Mouse (Mus musculus): ENCODE measurements around the gene Eif4g1. TPM values are rescaled to one million over a fixed set of nuclear protein-coding genes. Genes with fewer than 3 reads are reported as not detected.

Gene Eif4g1
- polyA plus RNA-seq, 1 experiment from 2014 or later: 177 TPM

Other genes with a start within 250 kb of the Eif4g1 start
- 67.0 and 74.1 TPM in 2 replicates for gene Abcc5, start 241.9 kb upstream of the Eif4g1 start, polyA plus RNA-seq (2015; fragmentation: Nextera tagmentation; extraction: Ambion mirVana)
- gene Eif2b5, start 169.5 kb upstream of the Eif4g1 start, polyA plus RNA-seq (2015; fragmentation: Nextera tagmentation; extraction: Ambion mirVana): 92.9 and 95.2 TPM in 2 replicates
- gene Dvl3, start 151.3 kb upstream of the Eif4g1 start, polyA plus RNA-seq (2015; fragmentation: Nextera tagmentation; extraction: Ambion mirVana): 26.0 and 31.0 TPM in 2 replicates
- gene Ap2m1, start 132.8 kb upstream of the Eif4g1 start, polyA plus RNA-seq (2015; fragmentation: Nextera tagmentation; extraction: Ambion mirVana): 562 and 584 TPM in 2 replicates
- gene Abcf3, start 119.7 kb upstream of the Eif4g1 start, polyA plus RNA-seq (2015; fragmentation: Nextera tagmentation; extraction: Ambion mirVana): 65.0 and 70.2 TPM in 2 replicates
- gene Vwa5b2, start 78.8 kb upstream of the Eif4g1 start, polyA plus RNA-seq (2015; fragmentation: Nextera tagmentation; extraction: Ambion mirVana): 2.4 and 4.9 TPM in 2 replicates
- 29.2 and 31.3 TPM in 2 replicates for gene Eef1akmt4, start 56.7 kb upstream of the Eif4g1 start, polyA plus RNA-seq (2015; fragmentation: Nextera tagmentation; extraction: Ambion mirVana)
- gene Gm49333, start 56.7 kb upstream of the Eif4g1 start, polyA plus RNA-seq (2015; fragmentation: Nextera tagmentation; extraction: Ambion mirVana): not detected in 2 replicates
- gene Alg3, start 56.6 kb upstream of the Eif4g1 start, polyA plus RNA-seq (2015; fragmentation: Nextera tagmentation; extraction: Ambion mirVana): 36.3 and 39.4 TPM in 2 replicates
- gene Camk2n2, start 47.0 kb upstream of the Eif4g1 start, polyA plus RNA-seq (2015; fragmentation: Nextera tagmentation; extraction: Ambion mirVana): 1.7 and 1.9 TPM in 2 replicates
- 7.3 and 8.2 TPM in 2 replicates for gene Ece2, start 38.5 kb upstream of the Eif4g1 start, polyA plus RNA-seq (2015; fragmentation: Nextera tagmentation; extraction: Ambion mirVana)
- 293 and 297 TPM in 2 replicates for gene Psmd2, start 16.7 kb upstream of the Eif4g1 start, polyA plus RNA-seq (2015; fragmentation: Nextera tagmentation; extraction: Ambion mirVana)
- gene Fam131a, start 24.9 kb downstream of the Eif4g1 start, polyA plus RNA-seq (2015; fragmentation: Nextera tagmentation; extraction: Ambion mirVana): 14.0 and 15.3 TPM in 2 replicates
- 90.0 and 100 TPM in 2 replicates for gene Polr2h, start 49.4 kb downstream of the Eif4g1 start, polyA plus RNA-seq (2015; fragmentation: Nextera tagmentation; extraction: Ambion mirVana)
- gene Clcn2, start 49.4 kb downstream of the Eif4g1 start, polyA plus RNA-seq (2015; fragmentation: Nextera tagmentation; extraction: Ambion mirVana): 15.6 and 16.0 TPM in 2 replicates
- 8.5 and 10.8 TPM in 2 replicates for gene Chrd, start 64.8 kb downstream of the Eif4g1 start, polyA plus RNA-seq (2015; fragmentation: Nextera tagmentation; extraction: Ambion mirVana)
- 1.3 and 1.6 TPM in 2 replicates for gene Thpo, start 66.2 kb downstream of the Eif4g1 start, polyA plus RNA-seq (2015; fragmentation: Nextera tagmentation; extraction: Ambion mirVana)

Measured in embryonic facial prominence, embryonic 15.5 days (tissue).